Mouse (Mus musculus) Muller cell, postnatal 12 days (primary cell): Measurements from ENCODE around the gene Pdxdc1.
A peak's percentile ranks its signal among the peaks of the same experiment; 100 is the strongest.

Source experiments
- DNase-seq: peaks from one replicate; pipeline ENCODE4 v3.0.0-alpha.2; 2015; ENCODE audit errors: inconsistent ontology term

The Pdxdc1 gene

DNA sequence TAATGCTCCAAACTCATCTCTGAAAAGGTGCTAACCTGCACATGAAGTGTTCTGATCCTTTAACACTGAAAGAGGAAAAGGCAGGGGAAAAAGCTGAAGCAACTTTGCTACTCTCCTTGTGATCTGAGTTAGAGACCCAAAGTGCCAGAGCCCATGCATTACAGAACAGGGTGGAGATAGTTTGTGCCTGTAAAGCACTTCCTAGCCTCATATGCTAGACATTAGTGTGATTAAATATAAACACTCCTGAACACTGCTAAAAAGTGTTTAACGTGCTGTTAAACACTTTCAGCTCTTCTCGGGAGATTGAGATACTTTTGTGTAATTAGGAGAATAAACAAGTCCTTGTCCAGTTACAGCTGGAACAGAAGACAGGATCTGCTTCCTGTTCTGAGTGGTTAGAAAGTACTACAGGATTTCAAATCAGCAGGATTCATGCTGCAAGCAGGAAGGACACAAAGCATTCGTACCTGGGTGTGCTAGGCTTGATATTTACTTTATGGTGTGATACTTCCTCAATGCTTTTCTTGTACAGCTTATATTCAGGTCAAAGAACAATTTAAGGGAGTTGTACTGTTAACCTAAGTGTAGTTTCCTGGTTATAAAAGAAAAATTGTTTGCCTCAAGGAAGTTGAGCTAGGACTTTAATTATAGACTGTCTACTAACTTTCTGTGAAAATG, 19.7 kb downstream of the Pdxdc1 start:
- no peak for DNase-seq

DNA sequence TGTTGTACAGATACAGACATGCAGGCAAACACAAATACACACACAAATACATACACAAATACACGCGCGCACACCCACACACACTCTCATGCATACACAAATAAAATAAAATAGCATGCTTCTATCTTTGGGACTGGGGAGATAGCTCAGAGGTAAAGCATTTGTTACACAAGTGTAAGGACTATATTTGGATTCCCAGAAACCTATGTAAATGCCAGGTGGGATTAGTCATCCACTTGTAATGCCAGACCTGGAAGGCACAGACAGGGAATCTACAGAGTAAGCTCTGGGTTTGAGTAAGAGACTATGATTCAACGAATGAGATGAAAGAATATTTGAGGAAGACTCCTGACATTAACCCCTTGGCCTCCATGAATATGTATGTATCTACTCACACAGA, 27.4 kb downstream of the Pdxdc1 start:
- DNase-seq = no peak

DNA sequence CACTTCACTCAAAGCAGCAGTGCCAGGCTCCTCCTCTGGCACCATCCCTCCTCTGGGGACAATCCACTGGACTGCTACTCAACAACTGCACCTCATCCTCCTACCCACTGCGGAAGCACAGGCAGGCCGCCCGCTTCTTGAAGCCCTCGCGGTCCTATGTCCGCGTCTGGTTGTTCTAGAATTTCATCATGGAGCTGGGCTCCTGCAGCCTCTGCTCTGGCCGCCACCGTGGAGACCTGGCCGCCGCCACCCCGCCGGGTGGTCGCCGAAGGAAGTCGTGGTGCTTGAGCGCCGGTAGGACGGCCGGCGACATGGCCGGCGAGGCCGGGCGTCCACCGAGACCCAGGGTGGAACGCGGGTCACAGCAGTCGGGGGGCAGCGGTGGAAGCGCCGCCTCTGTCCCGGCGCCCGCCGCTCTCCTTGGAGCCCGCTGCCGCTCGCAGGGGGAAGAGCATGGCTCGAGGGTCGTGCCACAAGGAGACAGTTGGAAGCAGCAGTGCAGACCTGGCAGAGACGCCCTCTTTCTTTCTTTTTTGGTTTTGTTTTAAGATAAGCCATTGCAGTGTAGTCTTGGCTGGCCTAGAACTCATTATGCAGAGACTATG, 34.9 kb downstream of the Pdxdc1 start:
- peak; percentile 19 for DNase-seq

DNA sequence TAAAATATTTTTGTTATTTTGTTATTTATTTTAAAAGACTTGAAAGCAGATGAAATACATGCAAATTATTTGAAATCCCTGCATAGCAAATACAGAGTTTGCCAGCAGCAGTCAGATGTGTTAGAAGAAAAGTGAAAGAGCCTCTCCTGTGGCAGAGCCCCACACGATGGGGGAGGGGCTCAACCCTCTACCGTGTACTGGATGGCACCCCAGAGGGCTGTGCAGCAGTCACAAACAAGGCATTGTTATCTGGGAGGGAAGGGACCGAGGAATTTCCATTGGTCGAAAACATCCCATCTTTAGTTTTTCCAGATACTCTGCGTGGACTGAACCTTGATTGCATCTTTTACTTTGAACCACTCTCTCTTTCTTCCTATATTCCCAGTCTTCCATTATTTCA, 35.5 kb downstream of the Pdxdc1 start:
- DNase-seq = peak; percentile 51

DNA sequence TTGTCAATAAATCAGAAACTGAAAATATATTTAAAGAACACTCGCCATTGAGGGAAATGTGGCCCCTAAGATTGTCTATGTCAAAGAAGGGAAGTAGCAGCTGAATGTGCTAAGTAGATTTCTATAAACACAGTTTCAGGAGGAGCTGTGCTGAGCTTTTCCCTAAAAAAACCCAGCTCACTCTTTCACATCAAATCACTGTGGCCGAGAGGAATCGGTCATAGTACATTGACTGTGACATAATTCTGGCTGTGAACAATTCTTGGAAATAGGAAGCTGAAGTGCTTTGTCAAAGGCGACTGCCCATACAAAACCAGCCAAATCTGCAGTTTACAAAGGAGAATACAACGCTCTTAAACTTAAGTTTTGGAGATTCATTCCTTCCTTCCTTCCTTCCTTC, 36.3 kb downstream of the Pdxdc1 start:
- no peak for DNase-seq

DNA sequence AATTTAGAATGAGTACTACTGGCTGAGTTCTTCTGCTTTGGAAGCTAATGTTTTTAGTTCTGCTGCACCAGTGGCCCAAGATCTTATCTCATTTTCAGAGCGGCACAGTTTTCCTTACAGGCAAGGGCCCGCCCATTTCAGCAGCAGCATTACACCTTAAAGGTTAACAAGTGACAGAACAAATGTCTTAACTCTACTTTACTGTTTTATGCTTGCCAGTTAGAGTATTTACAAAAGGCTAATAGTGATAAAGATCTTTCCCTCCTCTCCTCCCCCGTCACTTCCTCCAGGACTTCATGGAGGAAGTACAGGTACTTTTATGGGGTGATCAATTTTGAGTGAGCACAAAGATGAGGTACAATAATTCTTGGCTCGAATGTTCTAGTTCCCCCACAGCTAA, 36.9 kb downstream of the Pdxdc1 start:
- no peak for DNase-seq

DNA sequence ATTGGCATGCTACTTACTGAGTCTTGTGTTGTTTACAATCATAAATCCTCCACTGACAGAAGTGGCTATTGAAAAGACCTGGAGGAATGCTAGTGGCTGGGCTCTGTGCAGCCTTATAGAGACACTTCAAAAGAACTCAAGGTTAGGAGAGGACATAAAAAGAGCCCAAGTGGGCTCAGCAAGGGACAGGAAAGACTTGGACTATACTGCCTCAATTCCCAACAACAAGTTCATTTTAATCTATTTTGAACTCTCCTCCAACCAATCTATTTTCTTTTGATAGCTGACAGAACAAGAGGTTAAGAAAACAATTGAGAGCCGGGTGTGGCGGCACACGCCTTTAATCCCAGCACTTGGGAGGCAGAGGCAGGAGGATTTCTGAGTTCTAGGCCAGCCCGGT, 49.0 kb downstream of the Pdxdc1 start:
- no peak for DNase-seq

DNA sequence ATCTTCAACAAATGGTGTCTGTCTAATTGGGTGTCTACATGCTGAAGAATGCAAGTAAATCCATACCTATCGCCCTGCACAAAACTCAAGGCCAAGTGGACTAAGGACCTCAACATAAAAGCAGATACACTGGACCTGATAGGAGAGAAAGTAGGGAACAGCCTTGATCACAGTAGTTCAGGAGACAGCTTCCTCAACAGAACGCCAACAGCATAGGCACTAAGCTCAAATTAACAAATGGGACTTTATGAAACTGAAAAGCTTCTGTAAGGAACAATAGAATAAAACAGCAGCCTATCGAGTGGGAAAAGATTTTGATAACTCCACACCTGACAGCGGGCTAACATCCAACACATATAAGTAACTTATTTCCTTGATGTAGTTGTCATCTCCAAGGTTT, 51.5 kb downstream of the Pdxdc1 start:
- DNase-seq = no peak

DNA sequence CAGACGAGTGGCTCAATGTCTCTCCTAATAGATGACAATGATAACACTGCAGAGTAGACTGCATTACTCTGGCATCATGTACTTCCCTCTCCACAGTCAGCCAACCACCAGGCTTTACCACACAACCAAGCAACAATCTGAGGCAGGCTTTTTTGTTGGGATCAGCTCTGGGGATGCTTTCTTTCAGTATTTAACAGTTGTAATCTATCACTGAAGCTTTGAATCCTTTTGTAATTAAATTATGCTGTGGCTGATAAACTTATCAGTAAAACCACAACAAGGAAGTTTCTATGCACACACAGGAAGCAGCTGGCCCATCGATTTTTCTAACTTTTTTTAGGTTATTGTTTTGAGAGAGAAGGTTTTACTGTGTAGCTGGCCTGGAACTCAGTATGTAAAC, 54.6 kb downstream of the Pdxdc1 start:
- DNase-seq = no peak

DNA sequence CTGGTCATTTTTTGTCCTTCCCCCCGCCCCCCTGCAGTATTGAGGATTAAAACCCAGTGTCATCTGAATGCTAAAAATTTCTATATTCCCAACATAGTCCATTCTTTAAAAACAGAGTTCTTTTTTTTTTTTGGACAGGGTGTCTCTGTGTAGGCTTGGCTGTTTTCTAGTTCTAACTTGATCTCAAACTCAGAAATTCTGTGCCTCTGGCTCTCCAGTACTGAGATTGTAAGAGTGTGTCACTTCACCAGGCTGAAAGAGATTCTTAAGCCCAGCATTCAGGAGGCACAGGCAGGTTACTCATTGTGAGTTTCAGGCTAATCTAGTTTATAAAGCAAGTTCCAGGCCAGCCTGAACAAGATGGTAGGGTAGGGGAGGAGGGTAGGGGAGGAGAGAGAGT, 56.3 kb downstream of the Pdxdc1 start:
- no peak for DNase-seq

DNA sequence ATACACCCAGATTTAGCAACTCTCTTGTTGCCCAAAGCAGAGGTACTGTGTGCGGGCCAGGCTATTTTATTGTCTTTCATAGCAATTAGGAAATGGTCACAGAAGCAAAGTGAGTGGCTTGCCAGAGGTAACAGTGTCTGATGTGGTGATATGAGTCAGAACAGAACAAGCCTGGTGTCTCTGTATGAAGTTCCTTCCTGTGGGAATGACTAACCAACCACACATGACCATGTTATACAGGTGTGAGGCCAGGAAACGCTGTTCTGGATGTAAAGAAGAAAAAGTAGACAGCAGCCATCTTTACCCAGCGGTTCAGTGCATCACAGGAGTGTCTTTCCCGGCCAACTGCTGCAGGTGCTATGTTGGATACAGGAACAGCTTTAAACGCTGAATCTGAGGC, 57.9 kb downstream of the Pdxdc1 start:
- no peak for DNase-seq

DNA sequence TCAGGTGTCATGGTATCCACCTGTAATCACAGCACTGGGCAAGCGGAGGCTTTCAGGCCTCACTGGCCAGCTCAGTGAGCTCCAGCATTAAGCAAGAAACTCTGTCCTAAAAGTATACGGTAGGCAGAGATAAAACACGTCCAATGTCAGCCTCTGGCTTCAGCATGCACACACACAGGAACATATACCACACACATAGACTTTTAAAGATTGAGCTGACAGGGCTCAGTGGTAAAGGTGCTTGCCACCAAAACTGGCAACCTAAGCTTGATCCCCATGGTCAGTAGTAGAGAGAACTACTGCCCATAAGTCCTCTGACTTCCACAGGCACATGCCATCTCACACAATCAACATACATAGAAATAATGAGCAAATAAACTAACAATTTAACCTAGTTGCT, 62.0 kb downstream of the Pdxdc1 start:
- no peak for DNase-seq

DNA sequence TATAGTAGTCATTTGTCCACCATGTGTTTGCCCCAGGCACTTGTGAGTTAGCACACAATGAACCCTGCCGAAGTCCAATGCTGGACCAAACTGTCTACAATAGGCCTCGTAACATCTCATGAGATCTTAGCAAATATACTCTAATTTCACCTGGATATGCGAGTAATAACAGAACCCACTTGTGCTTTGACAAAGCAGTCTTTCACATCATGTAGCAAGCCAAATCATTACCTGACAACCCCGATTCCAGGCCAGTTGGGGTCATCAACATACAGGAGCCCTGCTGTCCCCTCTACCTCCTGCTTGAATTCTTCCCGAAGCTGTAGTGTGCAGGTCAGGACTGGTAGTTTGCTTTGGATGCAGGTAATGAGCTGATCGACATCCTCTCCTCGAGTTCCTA, 62.9 kb downstream of the Pdxdc1 start:
- no peak for DNase-seq

DNA sequence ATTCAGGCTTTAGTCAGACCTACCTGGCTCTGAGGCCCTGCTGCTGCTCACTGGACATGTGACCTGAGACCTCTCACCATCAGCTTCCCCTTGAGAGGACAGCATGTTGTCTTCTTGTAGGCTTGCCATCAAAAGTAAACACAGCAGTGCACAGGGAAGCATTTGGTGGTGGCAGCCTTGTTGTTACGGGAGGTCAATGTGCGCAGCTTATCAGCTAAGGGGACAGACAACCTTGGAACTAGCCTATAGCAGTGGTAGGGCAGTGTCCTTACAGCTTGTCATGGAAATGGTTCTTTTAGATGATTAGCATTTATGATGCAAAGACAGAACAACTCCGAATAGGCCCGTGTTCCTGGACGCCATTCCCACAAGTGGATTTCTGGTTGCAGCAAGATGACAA, 68.5 kb downstream of the Pdxdc1 start:
- no peak for DNase-seq

DNA sequence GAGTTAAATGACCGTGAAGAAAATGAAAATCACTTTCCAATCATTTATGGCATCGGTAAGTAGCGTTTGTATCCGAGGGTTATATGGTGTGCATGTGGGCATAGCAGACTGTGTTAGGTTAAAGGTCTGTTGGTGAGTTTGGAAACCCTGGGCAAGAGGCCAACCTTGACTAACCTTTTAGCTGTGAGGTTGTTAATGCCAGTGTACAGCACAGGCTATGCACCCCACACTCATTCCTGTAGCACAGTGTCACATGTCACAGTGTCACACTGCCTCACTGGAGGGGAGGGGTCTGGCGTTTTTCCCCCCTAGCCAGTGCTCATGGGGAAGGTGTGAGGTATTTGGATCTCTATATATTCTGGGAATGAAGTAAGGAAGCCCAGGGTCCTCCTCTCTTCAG, 71.3 kb downstream of the Pdxdc1 start:
- DNase-seq = no peak

DNA sequence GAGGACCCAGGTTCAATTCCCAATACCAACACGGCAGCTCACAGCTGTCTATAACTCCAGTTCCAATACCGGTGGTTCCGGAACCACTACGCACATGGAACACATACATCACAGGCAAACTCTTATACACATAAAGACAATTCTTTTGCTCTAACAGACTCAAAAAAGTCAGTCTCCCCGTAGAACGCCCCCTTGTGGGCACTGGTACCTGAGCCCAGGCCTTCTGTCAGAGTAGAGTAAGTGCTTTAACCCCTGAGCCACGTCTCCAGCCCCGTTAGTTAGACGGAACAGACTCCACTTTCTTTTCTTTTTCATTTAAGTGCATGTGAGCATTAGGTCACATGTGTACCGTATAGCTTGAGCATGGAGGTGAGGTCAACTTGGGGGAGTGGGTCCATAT, 72.5 kb downstream of the Pdxdc1 start:
- no peak for DNase-seq

DNA sequence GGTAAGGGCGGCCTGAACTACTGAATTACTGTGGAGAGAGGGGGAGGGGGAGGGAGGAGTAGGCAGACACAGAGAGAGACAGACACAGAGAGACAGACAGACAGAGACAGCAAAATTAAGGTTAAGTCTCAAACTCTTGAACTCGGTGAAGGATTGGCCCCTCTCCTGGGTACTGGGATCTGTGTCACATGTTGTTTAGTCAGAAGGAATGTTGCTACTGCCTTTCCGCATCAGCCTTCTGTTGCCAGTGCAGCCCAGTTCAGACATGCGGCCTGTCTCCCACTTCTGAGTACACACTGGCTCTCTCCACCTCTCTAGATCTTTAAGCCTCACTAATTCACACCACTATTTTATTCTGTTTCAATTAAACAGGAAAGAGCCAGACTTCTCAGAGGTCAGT, 76.4 kb downstream of the Pdxdc1 start:
- DNase-seq = peak; percentile 16

DNA sequence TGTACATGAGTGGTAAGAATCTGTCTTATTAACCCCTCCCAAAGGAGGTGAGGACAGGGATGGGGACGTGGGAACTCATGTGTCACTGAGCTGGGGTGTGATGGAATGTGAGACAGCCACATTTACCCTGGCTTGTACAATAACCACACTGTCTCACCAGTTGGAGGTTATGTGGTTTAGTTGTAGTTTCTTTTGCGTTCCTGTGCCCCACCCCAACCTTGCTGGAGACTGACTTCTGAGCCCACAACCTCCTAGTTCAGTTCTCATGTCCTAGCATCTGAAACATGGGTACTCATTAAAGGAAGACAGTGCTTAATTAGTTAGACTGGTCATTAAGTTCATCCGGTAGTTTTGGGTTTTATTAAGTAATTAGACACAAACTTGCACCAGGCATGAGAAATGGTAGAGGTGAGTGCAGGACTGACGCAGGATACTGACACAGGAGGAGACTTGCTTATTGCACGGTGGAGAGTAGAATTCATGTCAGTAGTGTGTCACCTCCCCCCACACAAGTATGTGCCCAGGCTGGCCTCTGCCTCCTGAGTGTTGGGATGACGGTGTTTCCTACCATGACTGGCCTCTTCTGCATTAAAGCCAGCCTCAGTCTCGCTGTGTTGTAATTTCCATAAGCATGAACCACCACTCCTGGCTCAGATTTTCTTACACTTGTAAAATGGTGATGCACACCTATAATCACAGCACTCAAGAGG, 77.0 kb downstream of the Pdxdc1 start:
- peak; percentile 51 for DNase-seq

DNA sequence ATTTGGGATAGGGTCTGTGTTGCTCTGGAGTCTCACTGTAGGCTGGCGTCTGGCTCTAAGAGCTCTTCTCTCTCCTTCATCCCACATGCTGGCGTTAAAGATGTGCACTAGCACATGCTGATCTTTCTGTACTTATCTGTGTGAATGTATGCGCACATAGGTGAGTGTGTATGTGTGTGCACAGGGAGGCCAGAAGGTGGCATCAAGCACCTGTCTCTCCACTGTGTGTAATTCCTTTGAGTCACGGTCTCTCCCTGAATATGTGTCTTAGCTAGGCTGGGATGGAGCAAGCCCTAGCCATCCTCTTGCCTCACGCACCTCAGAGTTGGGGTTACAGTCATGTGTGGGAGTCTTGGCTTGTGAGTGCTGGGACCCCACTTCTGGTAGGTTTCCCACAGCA, 82.2 kb downstream of the Pdxdc1 start:
- no peak for DNase-seq

DNA sequence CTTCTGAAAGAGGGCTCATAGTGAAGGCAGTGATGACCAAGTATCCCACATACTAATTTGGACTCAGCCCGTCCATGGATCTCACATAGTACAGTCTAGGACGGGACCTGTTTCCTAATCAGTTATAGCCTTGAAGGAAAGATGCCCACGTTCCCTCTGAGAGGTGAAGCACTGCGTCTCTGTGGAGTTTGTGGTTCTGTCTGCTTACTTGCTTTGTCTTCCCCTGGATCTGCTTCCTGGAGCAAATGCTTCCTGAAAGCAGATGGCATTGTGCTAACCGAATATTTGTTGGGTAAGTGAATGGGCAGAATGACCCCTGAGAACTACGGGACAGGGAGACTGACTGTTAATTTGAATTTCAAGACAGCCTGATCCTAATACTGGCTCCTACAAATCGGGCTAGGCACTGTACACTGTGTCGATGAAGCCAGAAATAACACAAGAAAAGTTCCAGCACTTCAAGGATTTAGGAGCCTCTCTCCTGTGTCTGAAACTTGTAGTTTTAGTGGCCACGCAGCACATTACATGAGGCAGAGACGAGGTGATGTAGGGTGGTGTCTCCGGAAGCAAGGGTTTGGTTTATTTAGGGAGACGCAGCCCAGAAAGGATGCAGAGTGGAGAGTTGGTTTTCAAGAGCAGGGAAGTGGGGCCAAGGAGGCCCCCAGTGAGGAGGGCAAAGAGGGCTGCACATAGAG, 83.0 kb downstream of the Pdxdc1 start:
- peak; percentile 53 for DNase-seq

DNA sequence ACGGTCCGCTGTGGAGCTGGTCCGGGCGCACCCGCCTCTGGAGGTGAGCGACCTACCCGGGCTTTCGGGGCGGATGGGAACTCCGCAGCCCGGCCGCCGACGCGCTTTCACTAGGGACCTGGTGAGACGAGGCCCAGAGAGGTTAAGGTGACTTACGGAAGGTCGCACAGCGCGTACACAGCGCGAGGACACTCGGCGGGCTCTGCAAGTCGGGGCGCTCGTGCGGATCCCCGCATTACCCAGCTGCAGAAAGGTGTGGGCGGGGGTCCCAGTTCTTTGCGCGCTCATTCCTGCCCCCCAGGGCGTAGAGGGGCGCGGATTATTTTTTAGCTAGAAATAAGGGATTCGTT, 83.6 kb downstream of the Pdxdc1 start:
- DNase-seq = no peak

DNA sequence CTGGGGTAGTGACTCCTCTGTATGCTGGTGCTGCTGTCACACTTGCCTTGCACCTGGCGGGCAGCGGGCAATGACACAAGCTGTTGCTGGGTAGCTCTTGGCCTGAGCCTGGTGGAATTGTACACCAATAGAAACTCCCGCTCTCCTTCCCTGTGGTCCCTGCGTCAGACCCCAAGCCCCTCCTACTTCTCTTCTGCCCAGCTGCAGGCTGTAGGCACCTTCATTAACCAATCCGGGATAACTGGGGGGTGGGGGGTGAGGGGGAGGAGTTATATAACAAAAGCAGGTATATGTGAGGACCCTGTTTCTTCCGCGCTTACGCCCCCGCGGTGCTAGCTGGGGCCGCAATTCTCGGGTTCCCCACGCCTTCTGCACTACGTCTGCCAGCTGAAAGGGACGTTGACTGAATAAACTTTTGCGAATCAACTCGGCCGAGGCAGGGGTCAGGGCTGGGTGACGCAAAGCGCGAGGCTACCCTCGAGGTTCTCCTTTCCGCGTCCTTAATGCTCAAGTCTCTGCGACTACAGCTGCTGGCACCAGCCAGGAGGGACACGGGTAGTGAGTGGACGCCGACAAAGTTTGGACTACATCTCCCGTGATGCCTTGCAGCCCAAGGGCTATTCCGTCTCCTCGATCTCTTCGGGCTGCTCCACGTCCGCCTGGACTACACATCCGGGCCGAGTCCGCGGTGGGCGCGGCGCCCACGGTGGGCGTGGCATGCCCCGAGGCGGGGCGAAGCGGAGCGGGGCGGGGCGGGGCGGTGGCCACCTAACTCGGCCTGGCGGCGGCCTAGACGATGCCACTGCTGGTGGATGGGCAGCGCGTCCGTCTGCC, 84.2 kb downstream of the Pdxdc1 start, which contains the start of gene Ntan1:
TSS of gene Ntan1 (plus strand) at position 286 of the 834 bp plus-strand sequence.
- peak; percentile 99 for DNase-seq
